Mouse (Mus musculus) left cerebral cortex, adult 11 months (tissue): Measurements from ENCODE around the gene Nmur2.

Experiments
- DNase-seq: peaks from one replicate; pipeline ENCODE4 v3.0.0; 2022; ENCODE audit warnings: low spot score

Gene Nmur2

GRCm38 (mm10) chr11:56040917-56041316, at the start of gene Nmur2:
TSS of gene Nmur2 (minus strand) at chr11:56041010.
- DNase-seq = no peak

GRCm38 (mm10) chr11:56089127-56089689, 48.4 kb upstream of the Nmur2 start:
- no peak for DNase-seq

DNA sequence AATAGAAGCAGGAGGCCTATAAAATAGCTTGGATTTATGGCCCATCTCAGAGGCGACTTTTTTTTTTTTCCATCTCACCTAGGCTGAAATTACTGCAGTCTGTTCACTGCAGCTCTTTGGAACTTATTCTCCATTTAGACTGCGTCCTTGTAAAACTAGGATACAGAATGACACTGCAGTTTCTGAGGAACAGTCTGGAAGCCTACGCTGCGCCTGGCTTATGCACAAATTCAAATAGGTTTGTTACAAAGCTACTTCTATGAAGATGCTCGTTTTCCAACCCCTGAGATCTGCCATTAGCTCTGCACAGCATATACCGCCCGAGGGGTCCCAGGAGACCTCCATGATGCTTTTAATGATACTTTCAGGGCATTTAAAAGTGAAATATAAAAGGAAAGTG, 31.3 kb upstream of the Nmur2 start:
- DNase-seq = peak; percentile 39

DNA sequence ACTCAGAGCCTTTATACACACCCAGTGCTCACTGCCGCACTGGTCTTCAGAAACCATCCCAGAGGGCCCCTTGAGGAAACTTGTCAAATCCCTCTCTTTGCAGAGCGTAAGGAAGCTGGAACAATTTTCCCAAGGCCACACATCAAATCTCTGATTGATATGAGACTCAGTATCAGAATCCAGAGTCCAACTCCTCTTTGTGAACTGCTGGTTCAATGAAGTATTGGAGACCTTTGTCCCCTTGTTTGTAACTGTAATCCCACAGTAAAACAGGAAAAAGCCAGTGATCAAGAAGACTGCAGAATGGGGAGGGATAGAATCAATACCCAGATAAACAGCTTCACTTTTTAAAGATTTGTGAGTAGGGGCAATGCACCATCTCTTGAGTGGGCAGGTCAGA, 28.8 kb upstream of the Nmur2 start:
- no peak for DNase-seq

DNA sequence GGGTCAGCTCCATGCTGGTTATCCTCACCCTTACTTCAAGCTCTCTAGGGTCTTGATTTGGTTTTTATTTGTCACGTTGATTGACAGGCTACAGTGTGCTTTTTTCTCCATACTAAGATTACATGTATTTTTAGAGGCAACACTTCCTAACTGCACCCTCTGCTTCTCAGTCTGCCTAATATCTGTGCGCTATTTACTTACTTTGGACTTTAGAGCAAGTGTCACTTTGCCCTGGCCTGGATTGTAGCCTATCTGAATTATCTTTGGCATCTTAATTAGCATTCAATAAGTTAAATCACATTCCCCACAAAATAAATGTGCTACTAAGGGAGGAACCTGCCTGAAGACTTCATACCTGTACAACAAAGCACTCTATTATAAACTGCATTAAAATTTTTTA, 24.3 kb upstream of the Nmur2 start:
- no peak for DNase-seq

DNA sequence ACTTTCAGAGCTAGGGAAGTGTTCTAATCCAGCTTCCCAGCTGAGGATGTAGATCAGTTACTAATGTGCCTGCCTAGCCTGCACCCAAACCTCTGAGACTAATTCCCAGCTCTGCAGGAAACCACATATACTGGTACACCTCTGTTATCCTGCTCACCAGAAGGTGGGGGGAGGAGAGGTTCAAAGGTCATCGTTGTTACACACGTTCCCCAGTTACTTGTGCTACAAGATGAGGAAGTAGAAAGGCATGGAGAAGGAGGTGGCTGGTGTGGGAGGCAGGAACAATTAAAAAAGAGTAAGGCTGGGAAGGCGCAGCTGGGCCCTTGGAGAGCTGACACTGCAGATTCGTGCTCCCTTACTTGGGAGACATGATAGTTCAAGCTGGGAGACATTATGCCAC, 23.8 kb upstream of the Nmur2 start:
- no peak for DNase-seq

DNA sequence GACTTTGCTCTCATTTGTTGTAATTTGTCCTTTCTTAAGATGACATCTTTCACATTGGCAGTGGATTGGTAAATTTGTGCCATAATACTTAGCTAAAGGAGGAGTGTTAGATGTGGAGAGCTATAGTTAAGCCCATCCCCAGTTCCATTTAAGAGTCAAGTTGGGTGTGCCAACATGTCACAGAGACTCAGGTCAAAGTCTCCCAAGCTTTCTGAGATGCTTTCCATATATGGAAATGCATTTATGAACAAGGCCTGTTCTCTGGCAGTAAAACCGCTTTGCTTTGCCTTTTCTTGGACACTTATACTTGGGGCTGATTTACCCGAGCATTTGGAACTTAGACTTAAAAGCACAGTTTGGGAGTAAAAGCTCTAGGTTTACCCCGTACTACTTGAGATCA, 18.4 kb upstream of the Nmur2 start:
- no peak for DNase-seq

GRCm38 (mm10) chr11:56054439-56054838, 13.6 kb upstream of the Nmur2 start:
- no peak for DNase-seq

DNA sequence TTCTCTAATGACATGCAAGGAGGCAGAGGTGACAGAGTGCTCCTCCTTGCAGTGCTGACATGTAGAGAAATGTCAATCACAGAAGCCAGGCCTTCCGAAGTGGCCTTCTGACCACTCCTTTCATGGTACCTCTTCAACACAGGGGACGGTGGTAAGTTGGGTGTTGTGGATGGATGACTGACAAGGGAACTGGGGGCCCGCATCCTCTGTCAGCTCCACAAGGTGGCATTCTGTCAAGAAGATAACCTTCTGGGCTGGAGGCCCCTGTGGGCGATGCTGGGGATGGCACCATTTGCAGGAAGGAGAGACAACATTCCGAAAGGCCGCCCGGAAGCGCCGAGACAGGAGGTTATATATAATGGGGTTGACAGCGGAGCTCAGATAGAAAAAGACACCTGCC, 14.0 kb downstream of the Nmur2 start:
- DNase-seq = no peak

DNA sequence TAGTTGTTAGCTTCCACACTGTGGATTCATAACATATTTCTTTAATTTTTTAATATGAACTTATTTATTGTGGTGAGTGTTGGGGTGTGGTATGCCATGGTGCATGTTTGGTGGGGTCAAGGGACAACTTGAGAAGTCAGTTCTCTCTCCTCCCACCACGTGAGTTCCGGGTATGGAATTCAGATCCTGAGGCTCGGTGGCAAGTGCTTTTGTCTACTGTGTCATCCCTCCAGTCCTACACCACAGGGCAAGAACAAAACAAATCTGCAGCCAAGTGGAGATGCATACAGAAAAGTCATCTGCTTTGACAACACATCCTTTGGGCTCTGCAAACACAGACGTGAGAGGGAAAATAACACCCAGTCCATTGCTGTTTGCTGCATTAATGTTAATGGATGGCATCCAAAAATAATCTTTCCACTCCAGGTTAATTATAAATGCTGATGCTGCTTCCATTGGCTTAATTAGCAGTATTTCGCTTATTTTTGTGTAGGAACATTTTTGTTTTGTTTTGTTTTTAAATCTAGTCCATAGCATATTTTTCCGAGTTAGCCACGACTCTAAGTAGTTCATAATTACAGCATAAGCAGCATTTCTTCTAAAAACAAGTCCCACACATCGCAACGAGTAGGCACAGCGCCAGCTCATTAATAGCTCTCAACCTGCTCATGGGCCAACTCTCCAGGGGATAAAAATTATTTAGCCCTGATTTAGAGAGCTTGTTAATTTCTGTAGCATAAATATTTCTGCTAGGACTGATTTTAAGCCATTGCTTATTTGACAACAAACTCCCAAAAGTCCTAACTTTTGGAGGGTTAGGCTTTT, 14.9 kb downstream of the Nmur2 start:
- DNase-seq = peak; percentile 7

DNA sequence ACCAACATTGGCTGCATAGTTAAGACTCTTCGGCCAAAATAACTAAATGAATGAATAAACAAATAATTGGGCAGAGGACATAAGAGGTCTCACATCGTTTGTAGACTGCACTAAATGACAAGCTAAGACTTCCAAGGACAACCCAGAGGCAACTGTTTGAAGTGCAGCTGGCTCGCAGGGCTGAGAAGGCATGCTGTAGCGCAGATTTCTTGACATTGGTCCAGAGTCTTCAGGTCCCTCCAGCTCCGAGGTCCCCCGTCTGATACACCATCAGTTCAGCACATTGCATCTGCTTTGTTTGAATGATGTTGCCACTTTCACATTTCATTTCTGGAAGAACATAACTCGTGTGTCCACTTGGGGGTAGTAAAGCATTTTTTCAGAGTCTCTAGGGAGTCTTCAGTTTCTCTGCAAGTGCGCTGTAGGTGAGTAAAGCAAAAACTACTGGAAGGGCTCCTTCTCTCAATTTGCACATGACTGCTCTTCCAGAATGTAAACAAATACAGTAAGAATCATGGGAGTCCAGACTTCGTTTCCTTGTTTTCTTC, 27.2 kb downstream of the Nmur2 start:
- no peak for DNase-seq

GRCm38 (mm10) chr11:56012396-56012795, 28.4 kb downstream of the Nmur2 start:
- DNase-seq = no peak

- DNase-seq = no peak
These were observed 32.5 kb downstream of the Nmur2 start for GRCm38 (mm10) chr11:56008277-56008676.

- DNase-seq = no peak
These were observed 48.0 kb downstream of the Nmur2 start for GRCm38 (mm10) chr11:55992799-55993198.

- DNase-seq = no peak
These were observed 48.7 kb downstream of the Nmur2 start for GRCm38 (mm10) chr11:55992148-55992547.

DNA sequence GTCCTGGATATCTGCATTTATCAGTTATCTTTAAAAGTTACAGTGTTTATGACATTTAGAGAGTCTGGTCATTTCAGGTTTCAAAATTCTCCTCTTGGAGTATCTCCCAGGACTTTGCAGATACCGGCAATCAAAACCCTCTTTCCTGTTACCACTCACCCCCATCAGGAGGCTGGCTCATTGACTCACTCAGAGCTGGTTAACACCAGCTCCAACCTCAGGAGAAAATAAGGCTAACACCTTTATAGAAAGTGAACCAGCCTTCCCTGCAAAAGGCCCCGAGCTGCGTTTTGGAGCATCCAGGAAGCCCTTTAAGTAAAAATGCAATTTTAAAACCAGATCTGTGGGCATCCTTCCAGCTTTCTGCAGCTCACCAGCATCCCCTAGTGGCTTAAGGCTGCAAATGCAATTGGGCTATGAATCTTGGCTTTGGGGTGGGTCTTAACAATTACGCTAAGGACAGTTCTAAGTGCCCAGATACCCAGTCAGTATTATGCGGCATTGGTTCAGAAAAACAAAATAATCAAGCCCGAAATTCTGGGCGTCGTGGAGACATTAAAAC, 49.2 kb downstream of the Nmur2 start:
- no peak for DNase-seq

DNA sequence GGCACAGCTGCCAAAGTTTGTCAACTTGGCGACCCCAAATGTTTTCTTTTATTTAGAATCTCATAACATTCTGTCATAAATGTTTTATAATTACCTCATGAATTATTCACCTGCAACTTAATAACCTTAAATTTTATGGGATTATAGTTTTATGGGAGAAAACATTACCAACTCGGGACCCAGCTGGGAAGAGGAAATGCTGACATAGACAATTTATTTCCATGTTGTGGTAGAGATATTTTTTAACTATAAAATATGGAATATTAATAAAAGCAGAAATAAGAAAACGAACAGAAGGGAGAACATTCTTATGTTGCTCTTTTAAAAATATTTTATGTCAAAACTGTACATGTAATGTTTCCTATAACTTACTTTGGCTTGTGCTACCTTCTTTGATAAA, 56.2 kb downstream of the Nmur2 start:
- no peak for DNase-seq

DNA sequence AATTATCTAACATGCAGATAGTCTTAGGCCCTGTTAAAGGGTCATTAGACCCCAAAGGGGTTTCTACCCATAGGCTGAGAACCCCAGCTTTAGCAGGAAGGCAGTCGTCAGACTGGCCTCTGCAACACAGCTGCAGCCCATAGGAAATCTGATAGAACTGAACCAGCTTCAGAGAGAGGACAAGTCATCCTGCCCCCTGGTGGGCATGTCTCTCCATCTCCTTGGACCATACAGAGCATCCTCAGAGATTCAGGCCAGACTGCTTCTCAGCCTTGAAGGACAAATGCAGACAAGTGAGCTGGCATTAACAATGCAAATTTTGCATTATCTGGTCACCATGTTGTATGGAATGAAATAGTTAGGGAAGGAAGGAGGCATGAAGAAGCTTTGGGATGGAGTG, 59.2 kb downstream of the Nmur2 start:
- DNase-seq = no peak

DNA sequence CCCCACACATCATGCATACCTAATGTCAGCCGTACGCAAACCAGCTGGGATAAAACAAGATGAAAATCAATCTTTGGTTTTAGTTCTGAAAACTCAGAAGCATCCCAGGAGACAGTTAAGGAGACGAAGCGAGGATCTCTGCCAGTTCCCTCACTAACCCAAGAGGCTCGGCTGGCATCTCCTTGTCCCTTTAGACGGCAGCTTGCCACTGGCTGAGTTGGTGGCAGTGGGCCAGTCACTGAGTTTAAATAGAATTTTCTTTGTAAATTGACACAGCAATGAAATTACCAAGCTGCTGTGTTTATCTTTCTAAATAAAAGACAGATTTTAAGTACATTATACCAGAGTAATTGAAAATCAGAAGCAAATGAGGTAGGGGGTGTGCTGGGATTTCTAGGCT, 62.7 kb downstream of the Nmur2 start:
- no peak for DNase-seq
